Mouse (Mus musculus): ENCODE results near the gene Dbh. TPM values are rescaled to one million over a fixed set of nuclear protein-coding genes. Genes with fewer than 3 reads are reported as not detected.

Gene Dbh
- 1.3 and 1.7 TPM in 2 replicates for polyA plus RNA-seq (2012; rRNA removed)

GRCm38 (mm10) chr2:27164796-27165590 lies at the start of gene Dbh:
Dbh (plus strand) TSS chr2:27165233.

DNA sequence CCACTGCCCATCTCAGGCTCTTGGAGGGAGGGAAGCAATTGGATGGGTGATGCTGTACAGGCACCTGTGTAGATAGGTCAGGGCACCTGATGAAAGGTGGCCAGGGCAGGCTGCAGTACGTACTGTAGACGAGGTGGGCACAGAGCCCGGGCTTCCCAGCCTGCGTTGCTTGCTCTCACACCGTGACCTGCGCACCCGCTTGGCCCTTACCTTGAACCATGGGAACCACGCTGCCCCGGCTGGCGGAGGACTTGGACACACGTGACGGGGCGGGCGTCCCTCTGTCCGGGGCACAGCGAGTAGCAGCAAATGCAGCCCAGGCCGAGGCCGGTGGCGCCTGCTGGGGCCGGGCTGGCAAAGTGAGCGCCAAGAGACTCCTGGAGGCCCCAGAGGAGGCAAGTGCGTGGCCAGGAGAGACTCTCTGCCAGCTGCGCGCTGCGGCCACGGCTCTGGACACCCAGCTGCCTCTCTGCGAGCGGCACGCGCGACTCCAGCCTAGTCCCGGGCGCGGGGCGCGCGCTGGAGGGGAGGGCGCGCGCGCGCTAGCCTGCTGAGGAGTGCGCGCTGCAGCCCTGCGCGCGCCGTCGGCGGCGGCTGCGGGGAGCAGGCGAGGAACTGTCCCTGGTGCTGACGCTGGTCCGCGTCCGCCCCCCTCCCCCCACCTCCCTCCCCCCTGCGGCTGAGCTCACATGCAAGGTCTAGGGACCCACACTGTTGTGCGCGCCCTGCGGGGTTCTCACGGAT lies 22.9 kb upstream of the Dbh start, which contains the start of gene Fam163b:
Gene Fam163b, minus strand, starts transcription at position 542 of the 744 bp plus-strand sequence.

Other genes starting within 250 kb of the Dbh start
- 55.1 and 56.3 TPM in 2 replicates for gene Surf2, start 248.9 kb upstream of the Dbh start, polyA plus RNA-seq (2012; rRNA removed)
- gene Surf1, start 248.7 kb upstream of the Dbh start, polyA plus RNA-seq (2012; rRNA removed), result 87.0 and 91.3 TPM in 2 replicates
- gene Surf4, start 231.3 kb upstream of the Dbh start, polyA plus RNA-seq (2012; rRNA removed), result 79.1 and 80.0 TPM in 2 replicates
- 0.12 and 0.16 TPM in 2 replicates for gene Stkld1, start 231.2 kb upstream of the Dbh start, polyA plus RNA-seq (2012; rRNA removed)
- gene Rexo4, start 200.8 kb upstream of the Dbh start, polyA plus RNA-seq (2012; rRNA removed), result 50.7 and 53.4 TPM in 2 replicates
- gene Adamts13, start 191.8 kb upstream of the Dbh start, polyA plus RNA-seq (2012; rRNA removed), result 0.21 and 0.44 TPM in 2 replicates
- 80.8 and 83.9 TPM in 2 replicates for gene Cacfd1, start 155.3 kb upstream of the Dbh start, polyA plus RNA-seq (2012; rRNA removed)
- gene Slc2a6, start 137.2 kb upstream of the Dbh start, polyA plus RNA-seq (2012; rRNA removed), result 19.1 and 19.2 TPM in 2 replicates
- 0.10 and 1.7 TPM in 2 replicates for gene Mymk, start 93.1 kb upstream of the Dbh start, polyA plus RNA-seq (2012; rRNA removed)
- gene Adamtsl2, start 85.9 kb upstream of the Dbh start, polyA plus RNA-seq (2012; rRNA removed), result 19.0 and 19.4 TPM in 2 replicates
- 19.3 and 25.3 TPM in 2 replicates for gene Fam163b, start 22.7 kb upstream of the Dbh start, polyA plus RNA-seq (2012; rRNA removed)
- 4.1 and 4.5 TPM in 2 replicates for gene Sardh, start 83.1 kb downstream of the Dbh start, polyA plus RNA-seq (2012; rRNA removed)